Mouse (Mus musculus) myocyte (in vitro differentiated cells): ENCODE data around the gene Emc1.

Source experiments
- CEBPB ChIP-seq: IDR thresholded peaks from 2 replicates; pipeline ENCODE4 v1.6.1; 2011; ENCODE audit warnings: mild to moderate bottlenecking, moderate library complexity; ENCODE audit not compliant: poor library complexity, insufficient read depth, severe bottlenecking
- MYOG ChIP-seq, 3 experiments: IDR thresholded peaks; one replicate each; pipeline ENCODE4 v1.6.1; 2011; ENCODE audit warnings: control low read depth in 2 of 3, low read depth in 2 of 3, mild to moderate bottlenecking in 2 of 3; ENCODE audit not compliant: insufficient read length in 2 of 3, control insufficient read depth in 1 of 3, insufficient read depth in 1 of 3
- POLR2A ChIP-seq: IDR thresholded peaks from one replicate; pipeline ENCODE4 v1.6.1; 2011; ENCODE audit warnings: low read depth, mild to moderate bottlenecking, control low read depth, moderate library complexity; ENCODE audit not compliant: insufficient read length
- POLR2AphosphoS2 ChIP-seq: IDR thresholded peaks from one replicate; pipeline ENCODE4 v1.6.1; 2011; ENCODE audit warnings: low read depth, control low read depth; ENCODE audit not compliant: insufficient read length
- SRF ChIP-seq: IDR thresholded peaks from one replicate; pipeline ENCODE4 v1.6.1; 2011; ENCODE audit warnings: low read depth; ENCODE audit not compliant: control insufficient read depth, insufficient read length
- USF1 ChIP-seq: IDR thresholded peaks from one replicate; pipeline ENCODE4 v1.6.1; 2011; ENCODE audit warnings: low read depth, mild to moderate bottlenecking, control low read depth, moderate library complexity

GRCm38 (mm10) chr4:139389557-139389956, 37.2 kb downstream of the Emc1 start:
- no peak for TF ChIP-seq POLR2A
- TF ChIP-seq USF1: no peak
- TF ChIP-seq CEBPB: no peak
- TF ChIP-seq POLR2AphosphoS2: no peak
- TF ChIP-seq SRF: no peak
- no peak for TF ChIP-seq MYOG (IDR thresholded peaks at IDR 0.05; ENCODE audit: control insufficient read depth in 1 of 3, insufficient read depth in 1 of 3, insufficient read length in 2 of 3, low read depth in 2 of 3)
